Mouse (Mus musculus): ENCODE measurements around the gene Ghdc.

- TF ChIP-seq NRF1 (IDR thresholded peaks at IDR 0.05; ENCODE audit: insufficient read depth, low read depth, low read length, poor library complexity, severe bottlenecking) (no peak), CTCF (IDR thresholded peaks at IDR 0.05 in 2 of 3, conservative IDR thresholded peaks at IDR 0.05 in 1 of 3; ENCODE audit: control insufficient read depth in 1 of 3, insufficient read depth in 1 of 3, low read depth in 2 of 3, low read length in 3 of 3, poor library complexity in 1 of 3, severe bottlenecking in 1 of 3) (no peak), JUND (IDR thresholded peaks at IDR 0.05; ENCODE audit: low read depth, low read length) (no peak), POLR2A (IDR thresholded peaks at IDR 0.05; ENCODE audit: control insufficient read depth in 1 of 2, insufficient read depth in 1 of 2, low read depth in 1 of 2, low read length in 2 of 2, poor library complexity in 1 of 2) (no peak), RCOR1 (IDR thresholded peaks at IDR 0.05; ENCODE audit: low read depth, low read length) (no peak), NELFE (IDR thresholded peaks at IDR 0.05; ENCODE audit: low read depth, low read length) (no peak), TCF12 (IDR thresholded peaks at IDR 0.05; ENCODE audit: low read depth, low read length) (no peak), CHD1 (IDR thresholded peaks at IDR 0.05; ENCODE audit: low read depth, low read length) (no peak), ZMIZ1 (IDR thresholded peaks at IDR 0.05; ENCODE audit: low read depth, low read length) (no peak), SIN3A (IDR thresholded peaks at IDR 0.05; ENCODE audit: low read length) (no peak)
These were observed 46.0 kb upstream of the Ghdc start for GRCm38 (mm10) chr11:100816801-100817200.

Data from MEL (cell line).